Mouse (Mus musculus): Measurements from ENCODE around the gene Polr2i. TPM values are rescaled to one million over a fixed set of nuclear protein-coding genes. Genes with fewer than 3 reads are reported as not detected.

The Polr2i gene
- total RNA-seq, 2 experiments from 2014 or later = 82.1 to 84.3 TPM

DNA sequence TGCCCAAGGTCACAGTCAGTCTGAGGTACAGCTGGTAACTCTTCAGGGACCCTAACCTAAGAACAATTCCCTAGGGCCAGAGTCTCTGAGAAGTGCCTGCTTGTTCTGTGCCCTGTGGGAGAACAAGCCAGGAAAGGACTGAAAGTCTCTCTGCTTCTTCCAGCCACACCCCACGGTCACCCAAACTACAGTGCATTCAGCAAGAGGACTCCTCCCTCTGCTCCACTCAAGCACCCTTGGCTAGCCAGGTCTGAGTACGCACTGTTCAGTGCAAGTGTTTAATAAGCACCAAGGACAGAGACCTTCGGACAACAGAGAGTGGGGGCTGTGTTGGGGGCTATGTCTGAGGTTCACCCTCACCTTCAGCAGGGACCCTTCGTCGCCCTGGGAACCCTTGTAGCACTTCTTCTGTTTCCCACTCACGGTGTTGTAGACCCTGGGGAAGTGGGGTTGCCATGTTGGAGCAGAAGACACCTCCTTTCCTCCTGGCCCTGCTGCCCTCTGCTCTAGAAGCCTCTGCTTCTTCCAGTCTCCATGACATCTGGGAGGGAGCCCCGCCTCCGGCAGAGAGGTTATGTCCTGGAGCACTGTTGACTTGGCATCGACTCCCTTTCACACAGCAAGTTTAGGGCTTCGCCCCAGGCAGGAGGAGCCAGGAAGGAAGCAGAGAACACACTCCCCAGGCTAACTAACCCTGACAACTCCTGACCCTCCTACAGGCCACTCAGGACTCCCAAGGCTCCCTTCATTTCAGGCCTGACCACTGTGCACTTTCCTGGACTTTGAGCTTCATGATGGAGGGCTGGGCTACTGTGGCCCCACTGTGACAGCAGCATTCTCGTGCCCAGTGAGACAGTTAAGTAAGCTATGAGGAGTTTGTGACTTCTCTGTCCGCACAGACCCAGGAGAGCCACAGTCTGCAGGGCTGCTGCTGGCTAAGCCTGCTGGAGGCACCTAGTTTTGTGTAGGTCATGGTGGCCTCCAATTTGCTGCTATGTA is 20.5 kb downstream of the Polr2i start:
- no peak for DNase-seq (ENCODE audit: low spot score in 2 of 2)

- no peak for DNase-seq (ENCODE audit: low spot score in 2 of 2)
Measured at GRCm38 (mm10) chr7:30265041-30265440, 33.3 kb downstream of the Polr2i start.

DNA sequence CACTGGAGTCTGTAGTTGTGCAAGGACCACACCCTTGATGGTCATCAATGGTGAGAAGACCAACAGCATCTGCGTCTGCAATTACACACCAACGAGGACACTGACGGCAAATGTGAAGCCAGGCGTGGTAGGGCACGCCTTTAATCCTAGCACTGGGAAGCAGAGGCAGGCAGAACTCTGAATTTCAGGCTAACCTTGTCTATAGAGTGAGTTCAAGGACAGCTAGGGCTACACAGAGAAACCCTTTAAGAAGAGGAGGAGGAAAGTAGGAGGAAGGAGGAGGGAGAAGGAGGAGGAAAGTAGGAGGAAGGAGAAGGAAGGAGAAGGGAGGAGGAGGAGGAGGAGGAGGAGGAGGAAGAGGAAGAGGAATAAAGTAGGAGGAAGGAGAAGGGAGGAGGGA is 33.8 kb downstream of the Polr2i start:
- no peak for DNase-seq (ENCODE audit: low spot score in 2 of 2)

DNA sequence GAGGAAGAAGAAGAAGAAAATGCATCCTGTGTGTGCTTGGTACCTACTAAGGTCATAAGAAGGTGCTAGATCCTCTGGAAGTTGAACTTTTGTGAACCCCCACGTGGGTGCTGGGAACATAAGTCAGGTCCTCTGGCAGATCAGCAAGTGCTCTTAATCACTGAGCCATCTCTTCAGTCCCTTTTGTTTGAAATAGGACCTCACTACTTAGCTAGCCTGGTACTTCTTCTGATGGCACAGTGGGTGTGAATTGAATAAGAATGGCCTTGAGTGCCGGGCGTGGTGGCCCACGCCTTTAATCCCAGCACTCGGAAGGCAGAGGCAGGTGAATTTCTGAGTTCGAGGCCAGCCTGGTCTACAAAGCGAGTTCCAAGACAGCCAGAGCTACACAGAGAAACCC is 34.2 kb downstream of the Polr2i start:
- no peak for DNase-seq (ENCODE audit: low spot score in 2 of 2)

DNA sequence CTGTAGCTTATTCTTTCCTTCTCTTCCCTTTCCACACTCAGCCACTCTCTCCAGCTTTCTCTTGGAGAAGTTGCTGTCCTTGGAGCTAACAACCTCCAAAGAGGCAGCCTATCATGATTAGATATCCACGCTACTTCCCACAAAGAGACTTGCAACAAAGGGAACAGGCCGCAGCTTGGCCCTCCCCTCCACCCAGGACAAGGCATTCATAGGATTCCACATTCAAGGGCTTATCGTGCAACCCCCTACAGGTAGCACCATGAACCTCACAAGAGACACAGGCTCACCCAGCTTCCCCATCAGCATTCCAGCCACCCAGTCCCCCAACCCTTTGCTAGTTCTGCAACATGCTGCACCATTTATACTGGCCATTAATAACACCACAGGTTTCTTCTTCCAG is 35.0 kb downstream of the Polr2i start:
- no peak for DNase-seq (ENCODE audit: low spot score in 2 of 2)

- DNase-seq (ENCODE audit: low spot score in 2 of 2) = no peak
Measured at GRCm38 (mm10) chr7:30269641-30270040, 37.9 kb downstream of the Polr2i start.

DNA sequence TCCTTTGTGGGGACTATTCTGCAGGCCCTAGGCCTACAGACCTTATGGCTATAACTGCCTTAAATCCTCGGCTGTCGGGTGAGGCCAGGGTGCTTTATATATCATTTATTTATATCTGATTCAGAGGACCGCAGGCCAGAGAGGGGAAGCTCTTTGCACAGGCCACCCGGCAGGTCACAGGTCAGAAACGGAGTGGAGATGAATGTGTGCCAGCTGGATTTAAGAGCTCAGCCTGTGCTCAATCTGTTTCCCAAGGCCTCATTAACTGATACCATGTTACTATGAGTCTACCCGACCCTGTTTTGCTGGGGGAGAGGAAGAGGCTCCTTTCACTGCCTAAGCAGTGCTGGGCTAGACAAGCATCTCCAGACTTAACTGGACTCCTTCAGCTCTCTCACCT is 42.6 kb downstream of the Polr2i start:
- DNase-seq (ENCODE audit: low spot score in 2 of 2) = no peak

- DNase-seq (ENCODE audit: low spot score in 2 of 2) = no peak
Measured at GRCm38 (mm10) chr7:30278911-30279310, 47.2 kb downstream of the Polr2i start.

DNA sequence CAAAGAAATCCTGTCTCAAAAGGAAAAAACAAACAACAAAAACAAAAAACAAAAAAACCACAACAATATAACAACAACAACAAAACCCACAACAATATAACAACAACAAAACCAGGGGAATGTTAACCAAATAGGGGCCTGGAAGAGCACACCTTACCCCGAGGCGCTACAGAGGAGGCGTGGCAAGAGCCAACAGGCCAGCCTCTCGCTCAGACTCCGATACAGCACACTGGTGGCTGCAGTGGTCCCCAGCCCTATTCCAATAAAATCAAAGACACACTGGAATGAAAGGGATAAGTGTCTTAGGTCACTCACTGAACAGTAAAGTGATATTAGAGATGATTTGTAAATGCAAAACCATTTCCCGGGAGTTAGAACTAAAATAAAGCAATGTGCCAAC is 47.8 kb downstream of the Polr2i start:
- DNase-seq (ENCODE audit: low spot score in 2 of 2) = no peak

GRCm38 (mm10) chr7:30279951-30280669 is 48.4 kb downstream of the Polr2i start, which contains the start of the genes Thap8 and Wdr62:
Gene Thap8, plus strand, starts transcription at chr7:30280094.
Gene Wdr62, minus strand, starts transcription at chr7:30280419.
- peak; percentile 75 to 77 for DNase-seq (ENCODE audit: low spot score in 2 of 2)

DNA sequence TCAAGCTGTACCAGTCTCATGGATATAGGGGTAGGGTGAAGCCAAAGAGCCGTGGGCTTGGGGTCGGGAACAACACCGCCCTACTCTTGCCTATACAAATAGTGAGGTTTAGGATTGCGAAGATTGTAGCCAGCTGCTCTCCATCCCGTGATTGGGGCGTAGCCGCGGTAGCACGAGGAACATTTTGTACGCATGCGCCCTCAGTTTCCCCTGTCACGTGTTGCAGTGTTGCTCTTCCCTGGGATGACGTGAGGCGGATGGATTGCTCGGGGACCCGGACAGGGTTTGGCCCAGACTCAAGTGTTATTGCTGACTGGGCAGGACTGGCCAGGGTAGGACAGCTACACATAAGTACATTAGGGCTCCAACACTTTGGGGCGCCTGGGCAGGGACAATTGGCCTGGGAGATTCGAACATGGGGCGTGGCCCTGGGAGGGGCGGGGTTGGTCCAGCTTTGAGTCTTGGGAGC is 49.0 kb downstream of the Polr2i start:
- peak; percentile 57 for DNase-seq (ENCODE audit: low spot score in 2 of 2)

DNA sequence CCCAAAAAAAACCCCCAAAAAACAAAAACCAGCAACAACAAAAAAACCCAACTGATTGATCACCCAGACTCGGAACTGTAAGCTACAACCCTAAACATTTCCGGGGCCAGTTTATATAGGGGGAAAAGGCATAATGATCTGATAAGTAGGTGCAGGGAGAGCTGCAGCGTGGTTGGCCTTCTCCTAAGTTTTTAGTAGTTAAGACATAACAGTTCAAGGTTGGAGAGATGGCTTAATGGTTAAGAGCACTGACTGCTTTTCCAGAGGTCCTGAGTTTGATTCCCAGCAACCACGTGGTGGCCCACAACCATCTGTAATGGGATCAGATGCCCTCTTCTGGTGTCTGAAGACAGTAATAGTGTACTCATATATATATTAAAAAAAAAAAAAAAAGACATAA is 49.8 kb downstream of the Polr2i start:
- DNase-seq (ENCODE audit: low spot score in 2 of 2) = no peak

DNA sequence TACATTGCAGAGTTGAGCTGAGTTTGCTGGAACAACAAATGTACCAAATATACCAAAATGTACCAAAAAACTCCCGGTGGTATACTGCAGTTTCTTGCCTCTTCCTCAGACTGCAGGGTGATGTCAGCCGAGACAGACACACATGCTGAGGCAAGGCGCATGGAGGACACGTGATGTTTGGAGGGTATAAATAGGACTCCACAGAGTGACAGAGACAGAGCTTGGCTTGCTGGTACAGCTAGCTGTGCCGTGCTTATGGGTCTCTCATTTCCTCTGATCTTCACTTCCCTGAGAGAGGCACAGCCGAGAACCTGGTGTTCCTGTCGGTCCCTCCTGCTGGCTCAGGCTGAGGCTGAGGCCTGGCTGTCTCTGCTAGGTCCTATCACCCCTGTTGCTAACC is 51.0 kb downstream of the Polr2i start:
- DNase-seq (ENCODE audit: low spot score in 2 of 2) = no peak

Other genes with a start within 250 kb of the Polr2i start
- gene Zfp568, start 248.0 kb upstream of the Polr2i start, total RNA-seq (2021) = 10 to 100 TPM; 22.8 to 26.2 TPM
- 1 to 10 TPM; 3.5 to 4.1 TPM for gene Zfp14, start 180.6 kb upstream of the Polr2i start, total RNA-seq (2021)
- gene Zfp82, start 159.0 kb upstream of the Polr2i start, total RNA-seq (2021) = 1 to 10 TPM; 1.4 to 2.3 TPM
- not detected for gene Gm26920, start 141.5 kb upstream of the Polr2i start, total RNA-seq (2021)
- 1 to 10 TPM; 6.1 to 7.0 TPM for gene Zfp566, start 141.4 kb upstream of the Polr2i start, total RNA-seq (2021)
- gene Zfp260, start 137.2 kb upstream of the Polr2i start, total RNA-seq (2021) = 10 to 100 TPM; 50.7 to 52.1 TPM
- gene Zfp382, start 110.0 kb upstream of the Polr2i start, total RNA-seq (2021) = 10 to 100 TPM in 1 of 2 experiments, 1 to 10 TPM in 1; 8.0 to 10.2 TPM
- 10 to 100 TPM; 77.4 to 83.3 TPM for gene Zfp146, start 62.2 kb upstream of the Polr2i start, total RNA-seq (2021)
- 100 to 1,000 TPM; 176 to 250 TPM for gene Cox7a1, start 47.8 kb upstream of the Polr2i start, total RNA-seq (2021)
- 100 to 1,000 TPM; 418 to 431 TPM for gene Capns1, start 33.1 kb upstream of the Polr2i start, total RNA-seq (2021)
- gene Tbcb, start 324 bp downstream of the Polr2i start, total RNA-seq (2021) = 10 to 100 TPM; 84.3 to 85.1 TPM
- not detected for gene Ovol3, start 3.8 kb downstream of the Polr2i start, total RNA-seq (2021)
- gene Thap8, start 48.1 kb downstream of the Polr2i start, total RNA-seq (2021) = under 1 TPM; 0.54 to 0.70 TPM
- gene Wdr62, start 48.5 kb downstream of the Polr2i start, total RNA-seq (2021) = 10 to 100 TPM; 12.1 to 13.5 TPM
- gene Clip3, start 59.8 kb downstream of the Polr2i start, total RNA-seq (2021) = 10 to 100 TPM; 50.8 to 59.8 TPM
- 10 to 100 TPM; 58.1 to 59.4 TPM for gene Alkbh6, start 76.8 kb downstream of the Polr2i start, total RNA-seq (2021)
- 10 to 100 TPM; 40.1 to 60.6 TPM for gene Syne4, start 82.9 kb downstream of the Polr2i start, total RNA-seq (2021)
- gene E130208F15Rik, start 89.8 kb downstream of the Polr2i start, total RNA-seq (2021) = 1 to 10 TPM; 1.4 to 1.7 TPM
- gene Sdhaf1, start 91.9 kb downstream of the Polr2i start, total RNA-seq (2021) = 10 to 100 TPM; 12.4 to 15.0 TPM
- gene Lrfn3, start 130.8 kb downstream of the Polr2i start, total RNA-seq (2021) = 10 to 100 TPM; 18.7 to 19.5 TPM
- gene Tyrobp, start 181.8 kb downstream of the Polr2i start, total RNA-seq (2021) = 10 to 100 TPM; 26.6 to 40.2 TPM
- gene Hcst, start 187.9 kb downstream of the Polr2i start, total RNA-seq (2021) = 1 to 10 TPM; 1.6 to 2.2 TPM
- 1 to 10 TPM; 2.1 to 2.3 TPM for gene Nfkbid, start 189.8 kb downstream of the Polr2i start, total RNA-seq (2021)
- 10 to 100 TPM; 49.5 to 59.1 TPM for gene Aplp1, start 213.6 kb downstream of the Polr2i start, total RNA-seq (2021)
- 1 to 10 TPM in 1 of 2 experiments, under 1 TPM in 1; 0.14 to 1.3 TPM for gene Kirrel2, start 225.7 kb downstream of the Polr2i start, total RNA-seq (2021)
- gene Nphs1, start 226.4 kb downstream of the Polr2i start, total RNA-seq (2021) = 1 to 10 TPM in 1 of 2 experiments, under 1 TPM in 1; 0.08 to 7.1 TPM